Mouse (Mus musculus): ENCODE results near the gene Tnnt1. TPM values are rescaled to one million over a fixed set of nuclear protein-coding genes. Genes with fewer than 3 reads are reported as not detected.
"Not testable (repeated sequence)": the region's sequence is repeated elsewhere in the genome, so short reads cannot be mapped to it uniquely, and the experiment has no call there.

Gene Tnnt1
- polyA plus RNA-seq (2012; rRNA removed), result 0.74 and 1.7 TPM in 2 replicates

DNA sequence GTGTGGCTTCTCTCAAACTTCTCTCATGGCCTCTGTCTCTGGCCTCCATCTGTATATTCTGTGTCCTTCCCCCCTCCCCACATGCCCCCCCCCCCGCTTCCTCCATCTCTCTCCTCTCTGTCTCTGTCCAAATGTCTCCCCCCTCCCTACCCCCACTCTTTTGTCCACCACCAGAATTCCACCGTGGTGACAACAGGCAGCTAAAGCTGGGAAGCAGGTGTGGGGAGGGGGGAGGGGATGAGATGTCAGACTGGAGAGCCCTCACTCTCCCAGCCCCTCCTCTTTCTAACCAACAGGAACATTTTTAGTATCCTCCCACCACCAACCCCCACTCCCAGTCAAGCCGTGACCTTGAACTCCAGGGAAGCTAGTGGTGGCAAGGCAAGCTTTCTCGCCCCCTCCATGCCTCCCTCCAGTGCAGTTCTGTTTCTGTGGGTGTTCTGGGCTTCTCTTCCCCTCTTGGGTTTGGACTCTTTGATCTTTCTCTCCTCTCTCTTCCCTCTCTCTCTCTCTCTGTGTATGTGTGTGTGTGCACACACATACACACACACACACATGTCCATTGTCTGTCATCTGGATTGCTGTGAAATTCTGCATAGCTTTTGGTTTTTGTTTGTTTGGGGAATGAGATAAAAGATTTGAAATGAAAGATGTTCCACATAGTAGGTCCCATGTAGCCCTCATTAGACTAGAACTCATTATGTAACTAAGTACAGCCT is at the start of gene Tnnt1:
Tnnt1 (minus strand) TSS at position 51 of the 719 bp plus-strand sequence.
- 39% methylated on average over 4 of the region's 4 CpGs for WGBS
- no peak for DNase-seq (ENCODE audit: low read depth, low spot score)

DNA sequence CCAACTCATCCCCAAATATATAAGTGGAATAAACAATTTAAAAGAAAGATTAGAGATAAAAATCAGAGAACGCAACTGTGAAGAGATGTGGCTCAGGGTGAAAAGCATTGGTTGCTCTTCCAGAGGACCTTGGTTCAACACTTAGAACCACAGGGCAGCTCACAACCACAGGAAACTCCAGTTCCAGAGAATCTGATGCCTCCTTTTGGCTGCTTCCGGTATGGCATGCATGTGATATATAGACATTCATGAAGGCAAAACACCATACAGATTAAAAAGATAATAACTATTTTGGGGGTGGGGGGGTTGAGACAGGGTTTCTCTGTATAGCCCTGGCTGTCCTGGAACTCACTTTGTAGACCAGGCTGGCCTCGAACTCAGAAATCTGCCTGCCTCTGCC is 46.5 kb upstream of the Tnnt1 start:
- 86% methylated on average over 3 of the region's 3 CpGs for WGBS
- no peak for DNase-seq (ENCODE audit: low read depth, low spot score)

DNA sequence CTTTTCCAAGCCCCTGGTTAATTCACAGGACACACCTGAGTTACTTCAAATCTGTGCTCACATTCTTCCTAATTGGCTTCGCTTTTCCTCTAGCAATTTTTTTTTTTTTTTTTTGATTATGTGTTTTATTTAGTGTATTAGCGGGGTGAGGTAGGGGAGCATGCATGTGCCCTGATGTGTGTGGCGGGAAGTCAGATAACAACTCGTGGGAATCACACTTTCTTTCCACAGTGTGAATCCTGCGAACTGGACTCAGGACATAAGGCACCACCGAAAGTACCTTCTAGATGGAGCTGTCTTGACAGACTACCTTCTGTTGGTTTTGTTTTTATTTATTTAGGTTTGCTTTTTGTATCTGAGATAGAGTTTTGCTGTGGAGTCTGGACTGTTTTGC is 41.0 kb upstream of the Tnnt1 start:
- WGBS, result 67% methylated on average over 6 of the region's 6 CpGs
- no peak for DNase-seq (ENCODE audit: low read depth, low spot score)

DNA sequence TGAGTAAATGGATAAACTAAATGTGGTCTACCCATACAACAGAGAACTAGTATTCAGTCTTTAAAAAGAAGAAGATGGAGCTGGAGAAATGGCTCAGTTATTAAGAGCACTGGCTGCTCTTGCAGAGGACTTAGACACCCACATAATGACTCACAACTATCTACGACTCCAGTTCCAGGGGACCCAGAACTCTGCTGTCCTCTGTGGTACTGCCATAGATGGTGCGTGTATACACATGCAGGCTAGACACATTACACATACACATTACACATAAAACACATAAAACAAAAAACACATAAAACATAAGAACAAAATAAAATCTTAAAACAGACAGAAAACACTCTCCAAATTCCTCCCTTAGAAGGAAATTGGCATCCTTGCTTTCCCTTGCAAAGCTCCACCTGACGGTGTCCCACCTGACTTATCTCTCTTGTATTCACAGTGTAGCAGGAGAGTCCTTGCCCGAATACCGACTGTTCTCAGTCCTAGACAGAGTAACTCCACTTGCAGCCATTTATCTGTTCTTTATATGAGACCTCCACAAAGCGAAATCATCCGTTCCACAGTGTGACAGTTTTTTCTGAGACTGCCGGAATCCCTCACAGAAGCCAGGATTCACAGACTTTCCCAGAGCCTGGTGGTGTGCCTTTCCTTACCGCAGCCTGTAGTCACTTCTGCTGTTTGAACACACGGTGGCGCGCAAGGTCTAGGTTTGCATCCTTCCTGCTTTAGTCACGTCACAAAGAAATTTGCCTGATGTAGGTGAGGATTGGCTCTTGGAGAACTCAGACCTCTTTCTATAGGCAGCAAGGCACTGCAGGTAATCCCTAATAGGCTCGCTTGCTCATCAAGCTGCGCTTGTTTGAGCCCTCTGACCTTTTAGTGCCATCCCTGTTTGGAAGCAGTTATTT is 40.3 kb upstream of the Tnnt1 start:
- 18% methylated on average over 15 of the region's 15 CpGs for WGBS
- DNase-seq (ENCODE audit: low read depth, low spot score), result peak; percentile 75

DNA sequence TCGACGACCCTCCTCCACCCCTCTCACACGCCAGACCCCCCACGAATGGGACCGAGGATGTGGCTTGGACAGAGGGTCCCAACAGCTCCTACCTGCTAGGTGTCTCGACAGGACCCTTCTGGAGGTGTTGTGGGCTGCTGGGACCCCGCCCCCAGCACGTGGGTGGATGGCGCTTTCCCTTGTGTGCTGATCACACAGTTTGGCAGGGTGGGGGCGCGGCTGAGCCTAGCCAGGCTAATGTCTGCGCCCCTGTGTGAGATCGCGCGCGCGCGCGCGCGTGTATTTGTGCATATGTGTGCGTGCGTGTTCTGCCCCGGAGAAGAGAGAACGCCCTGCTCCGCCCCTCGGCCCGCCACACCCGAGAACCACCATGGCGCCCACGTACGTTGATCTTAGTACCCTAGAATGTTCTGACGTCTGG is 31.0 kb upstream of the Tnnt1 start, which contains the start of gene Syt5:
Syt5 (minus strand) TSS at position 321 of the 421 bp plus-strand sequence.
- no peak for DNase-seq (ENCODE audit: low read depth, low spot score)
- 6% methylated on average over 33 of the region's 33 CpGs for WGBS

DNA sequence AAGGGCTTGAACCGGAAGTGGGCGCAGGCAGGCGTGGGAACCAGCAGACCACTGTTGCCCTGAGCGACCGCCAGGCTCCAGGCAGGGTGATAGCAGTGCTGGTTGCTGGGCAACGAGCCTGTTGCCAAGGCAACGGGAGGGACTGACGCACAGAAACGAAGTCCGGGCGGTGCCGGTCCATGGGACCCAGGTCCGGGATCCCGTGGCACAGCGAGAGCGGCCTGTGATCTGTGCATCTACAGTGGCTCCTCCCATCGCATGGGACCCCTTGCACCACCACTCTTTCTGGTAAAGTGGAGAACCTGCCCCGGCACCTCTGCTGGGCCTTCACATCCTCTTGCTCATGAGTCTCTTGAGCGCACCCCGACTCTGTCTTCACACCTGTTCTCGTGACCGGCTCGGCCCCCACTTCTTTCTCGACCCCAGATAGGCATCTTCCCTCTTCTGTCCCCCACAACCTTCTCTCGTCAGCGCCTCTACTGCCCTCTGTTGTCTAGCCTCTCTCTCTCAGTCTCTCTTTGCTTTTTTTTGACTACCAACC is 30.5 kb upstream of the Tnnt1 start:
- no peak for DNase-seq (ENCODE audit: low read depth, low spot score)
- 3% methylated on average over 26 of the region's 26 CpGs for WGBS

DNA sequence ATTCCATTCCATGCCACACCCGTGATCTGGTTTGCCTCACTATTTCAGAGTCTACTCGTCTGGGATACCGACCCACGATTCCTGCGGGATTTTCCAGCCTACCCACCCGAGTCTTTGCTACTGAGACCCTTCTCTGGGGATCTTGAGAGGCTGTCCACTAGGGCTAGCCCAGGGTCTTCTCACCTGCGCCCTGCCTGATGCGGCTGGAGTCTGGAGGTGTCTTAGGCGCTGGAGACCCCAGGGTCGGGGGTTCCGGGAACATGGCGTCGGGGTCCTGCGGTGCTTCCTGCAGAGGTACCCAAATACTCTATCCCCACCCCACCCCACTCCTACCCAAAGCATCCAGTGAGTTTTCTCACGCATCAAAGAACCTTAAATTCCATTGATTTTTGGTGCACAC is 29.9 kb upstream of the Tnnt1 start:
- 73% methylated on average over 15 of the region's 15 CpGs for WGBS
- no peak for DNase-seq (ENCODE audit: low read depth, low spot score)

DNA sequence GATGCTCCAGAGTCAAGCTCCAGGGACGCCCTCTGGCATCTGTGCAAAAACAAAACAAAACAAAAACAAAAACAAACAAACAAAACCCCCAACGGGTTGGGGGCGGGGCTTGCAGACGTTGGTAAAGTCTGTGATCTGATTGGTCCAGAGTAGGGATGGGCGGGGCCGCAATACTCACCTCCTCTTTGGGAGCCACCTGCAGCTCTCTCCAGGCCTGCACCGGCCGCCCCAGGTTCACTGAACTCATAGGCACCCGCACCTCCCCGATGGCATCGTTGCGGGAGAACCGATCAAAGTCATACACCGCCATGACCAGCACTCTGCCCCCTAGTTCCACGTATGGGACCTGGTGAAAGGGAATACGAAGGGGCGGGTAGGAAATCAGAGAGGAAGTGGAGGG is 25.8 kb upstream of the Tnnt1 start:
- WGBS, result 45% methylated on average over 17 of the region's 17 CpGs
- no peak for DNase-seq (ENCODE audit: low read depth, low spot score)

DNA sequence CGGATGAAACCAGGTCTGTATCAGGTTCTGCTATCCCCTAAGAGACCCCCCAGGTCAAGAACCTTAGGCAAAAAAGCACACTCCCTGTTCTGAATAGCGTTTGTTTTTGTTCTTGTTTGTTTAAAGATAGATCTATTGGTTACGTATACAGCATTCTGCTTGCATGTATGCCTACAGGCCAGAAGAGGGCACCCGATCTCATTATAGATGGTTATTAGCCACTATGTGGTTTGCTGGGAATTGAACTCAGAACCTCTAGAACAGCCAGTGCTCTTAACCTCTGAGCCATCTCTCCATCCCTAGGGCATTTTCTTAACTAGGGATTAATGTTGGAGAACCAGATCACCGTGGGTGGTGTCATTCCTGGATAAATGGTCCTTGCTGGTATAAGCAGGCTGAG is 25.2 kb upstream of the Tnnt1 start:
- 56% methylated on average over 5 of the region's 5 CpGs for WGBS
- no peak for DNase-seq (ENCODE audit: low read depth, low spot score)

DNA sequence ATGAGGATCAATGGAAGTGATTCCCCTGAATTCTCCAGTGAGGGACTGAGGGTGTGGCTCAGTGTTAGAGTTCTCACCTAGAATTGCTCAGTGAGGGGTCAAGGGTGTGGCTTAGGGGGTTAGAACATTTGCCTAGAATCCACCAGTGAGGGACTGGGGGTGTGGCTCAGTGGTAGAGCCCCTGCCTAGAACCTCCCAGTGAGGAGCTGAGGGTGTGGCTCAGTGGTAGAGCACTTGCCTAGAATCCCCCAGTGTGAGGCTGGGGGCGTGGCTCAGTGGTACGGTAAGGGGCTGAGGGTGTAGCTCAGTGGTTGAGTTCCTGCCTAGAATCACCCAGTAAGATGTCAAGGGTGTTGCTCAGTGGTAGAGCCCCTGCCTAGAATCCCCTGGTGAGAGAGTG is 22.8 kb upstream of the Tnnt1 start:
- DNase-seq (ENCODE audit: low read depth, low spot score), result no peak
- 79% methylated on average over 2 of the region's 2 CpGs for WGBS

DNA sequence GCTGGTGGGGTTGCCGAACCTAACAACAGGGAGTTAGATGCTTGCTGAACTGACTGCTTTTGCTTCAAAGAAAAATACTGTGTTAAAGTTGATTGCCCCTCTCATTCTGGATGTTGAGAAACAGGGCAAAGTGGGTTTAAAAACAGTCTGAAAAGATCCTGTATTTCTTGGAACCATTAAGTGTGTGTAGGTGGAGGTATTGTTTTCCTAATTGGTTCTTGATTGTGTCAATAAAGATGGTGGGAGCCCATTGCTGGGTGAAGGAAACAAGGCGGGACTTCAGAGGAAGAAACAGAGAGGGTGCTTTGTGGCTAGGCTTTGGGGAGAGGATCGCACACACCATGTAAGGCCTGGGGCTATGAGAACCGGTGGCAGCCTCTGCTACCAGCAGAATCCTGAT is 21.0 kb upstream of the Tnnt1 start:
- 45% methylated on average over 4 of the region's 4 CpGs for WGBS
- DNase-seq (ENCODE audit: low read depth, low spot score), result no peak

DNA sequence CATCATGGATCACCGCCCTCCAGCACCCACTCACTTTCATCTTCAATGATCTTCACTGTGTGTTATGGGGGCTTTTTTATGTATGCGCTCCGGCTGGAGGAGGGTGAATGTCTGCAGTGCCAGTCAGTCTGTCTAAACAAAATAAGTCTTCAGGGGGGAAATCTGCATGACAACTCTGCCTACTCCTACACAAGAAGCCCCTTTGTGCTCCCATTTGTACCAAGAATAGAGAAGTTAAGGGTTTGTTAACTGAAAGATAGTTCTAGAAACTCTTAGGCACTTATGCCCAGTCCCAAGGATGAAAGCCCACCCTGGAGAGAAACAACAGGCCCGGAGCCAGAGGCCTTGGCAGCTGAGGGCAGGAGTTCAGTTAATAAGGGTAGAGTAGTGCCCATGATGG is 20.2 kb upstream of the Tnnt1 start:
- no peak for DNase-seq (ENCODE audit: low read depth, low spot score)
- WGBS, result 89% methylated on average over 4 of the region's 4 CpGs

DNA sequence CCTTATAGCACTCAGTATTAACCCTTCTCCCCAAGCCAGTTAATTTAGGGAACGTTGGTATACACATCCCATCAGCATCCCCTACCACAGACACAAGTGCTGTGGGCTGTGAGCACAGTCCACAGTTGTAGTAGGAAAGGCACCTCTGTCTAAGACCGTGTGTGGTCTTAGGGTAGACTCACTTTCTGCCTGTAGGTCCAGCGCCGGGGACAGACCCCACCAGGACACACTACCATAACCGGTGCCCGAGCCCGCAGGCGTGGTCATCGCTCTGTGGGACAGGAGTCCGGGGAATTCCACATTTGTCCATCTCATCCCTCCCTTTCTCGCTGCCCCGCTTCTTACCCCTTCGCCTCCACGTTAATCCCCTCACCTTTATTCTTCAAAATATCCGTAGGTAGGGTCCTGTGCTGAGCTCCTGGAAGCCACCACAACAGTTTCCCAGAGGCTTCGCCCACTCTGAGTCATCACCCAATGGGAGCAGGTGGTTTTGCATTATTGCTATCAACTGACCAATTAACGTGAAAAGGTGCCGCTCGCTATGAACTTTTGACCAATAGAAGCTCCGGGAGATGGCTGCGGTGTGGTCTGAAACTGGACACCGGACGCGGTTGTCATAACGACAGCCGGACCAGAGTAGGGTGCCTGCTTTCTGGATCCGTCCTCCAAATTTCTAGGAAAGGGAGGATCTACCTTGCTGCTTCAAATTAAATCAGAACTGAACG is 16.0 kb upstream of the Tnnt1 start, which contains the start of gene Dnaaf3:
Dnaaf3 (minus strand) TSS at position 449 of the 725 bp plus-strand sequence.
- DNase-seq (ENCODE audit: low read depth, low spot score), result peak; percentile 50

DNA sequence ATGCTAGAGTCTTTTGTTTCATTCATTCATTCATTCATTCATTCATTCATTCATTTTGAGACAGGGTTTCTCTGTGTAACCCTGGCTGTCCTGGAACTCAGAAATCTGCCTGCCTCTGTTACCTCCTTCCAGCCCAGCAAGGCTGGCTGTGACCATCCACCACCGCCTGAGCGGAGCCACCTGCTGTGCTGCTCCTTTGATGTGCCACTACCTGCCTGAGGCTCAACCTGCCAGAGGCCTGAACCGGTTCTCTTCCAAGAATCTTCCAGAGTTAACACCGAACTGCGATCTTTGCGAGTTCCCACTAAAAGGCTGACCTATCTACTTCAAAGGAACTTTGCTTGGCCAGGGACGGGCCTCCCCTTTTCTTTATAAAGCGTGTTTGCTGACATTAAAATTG is 14.0 kb upstream of the Tnnt1 start:
- not testable (repeated sequence) for DNase-seq (ENCODE audit: low read depth, low spot score)
- WGBS, result 42% methylated on average over 8 of the region's 8 CpGs

More for the DNA sequence above, 16.0 kb upstream of the Tnnt1 start, which contains the start of gene Dnaaf3:
- 3% methylated on average over 28 of the region's 28 CpGs for WGBS

DNA sequence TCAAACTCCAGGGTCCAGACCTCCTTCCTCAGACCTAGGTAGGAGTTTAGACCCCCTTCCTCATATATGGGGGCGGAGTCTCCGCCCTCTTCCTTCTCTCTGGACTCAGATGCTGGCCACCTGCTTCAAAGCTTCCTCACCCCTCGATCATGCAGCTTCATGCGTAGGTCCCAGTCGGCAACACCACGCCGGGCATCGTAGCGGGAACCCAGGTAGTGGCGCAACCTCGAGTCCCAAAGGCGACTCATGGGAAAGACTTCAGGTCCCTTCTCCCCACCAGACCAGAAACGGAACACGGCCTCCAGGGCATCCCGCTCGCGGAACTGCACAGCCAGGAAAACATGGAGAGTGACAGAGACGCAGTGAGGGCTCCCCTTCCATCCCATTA is 11.1 kb upstream of the Tnnt1 start:
- WGBS, result 76% methylated on average over 18 of the region's 18 CpGs
- DNase-seq (ENCODE audit: low read depth, low spot score), result no peak

DNA sequence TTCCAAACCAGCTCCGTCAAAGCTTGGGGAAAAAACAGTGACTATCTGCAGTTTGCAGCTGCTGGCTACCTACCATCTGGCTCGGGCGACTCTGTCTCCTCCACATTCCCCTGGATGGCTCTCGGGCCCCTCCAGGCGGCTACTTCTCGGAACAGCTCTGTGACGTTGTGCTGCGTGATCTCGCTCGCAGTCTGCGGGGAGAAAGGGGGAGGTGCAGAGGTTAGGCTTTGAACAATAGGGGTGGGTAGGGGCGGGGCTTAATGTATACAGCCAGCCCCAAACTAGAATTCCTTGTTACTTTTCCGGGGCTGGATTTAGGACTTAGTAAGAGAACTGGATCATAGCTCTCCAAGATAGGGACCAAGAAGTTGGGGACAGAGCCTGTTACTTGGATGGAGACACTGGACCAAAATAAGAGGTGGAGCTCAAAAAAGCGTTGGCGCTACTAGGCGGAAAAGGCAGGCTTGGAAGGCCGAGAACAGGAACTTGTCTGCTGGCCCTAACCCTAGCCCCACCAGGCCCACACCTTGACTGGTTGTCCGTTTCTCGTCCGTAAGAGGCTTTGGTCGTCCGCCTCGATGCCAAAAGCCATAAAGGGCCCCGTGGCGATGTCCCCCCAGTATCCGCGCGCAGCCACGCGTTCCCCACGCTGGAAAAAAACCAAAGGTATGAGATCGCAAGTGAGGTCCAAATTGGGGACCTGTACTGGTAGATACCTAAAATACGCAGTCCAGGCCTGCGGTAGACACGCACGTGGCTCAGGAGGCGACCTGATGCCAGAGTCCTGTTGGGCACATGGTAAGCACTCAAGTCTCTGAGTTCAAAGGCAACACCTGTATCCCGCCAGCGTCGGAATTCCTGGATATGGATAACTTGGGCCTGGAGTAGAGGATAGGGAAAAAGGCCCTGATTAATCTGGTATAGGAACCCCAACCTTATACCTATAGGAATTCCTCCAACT is 10.4 kb upstream of the Tnnt1 start:
- 29% methylated on average over 40 of the region's 40 CpGs for WGBS
- peak; percentile 54 for DNase-seq (ENCODE audit: low read depth, low spot score)

DNA sequence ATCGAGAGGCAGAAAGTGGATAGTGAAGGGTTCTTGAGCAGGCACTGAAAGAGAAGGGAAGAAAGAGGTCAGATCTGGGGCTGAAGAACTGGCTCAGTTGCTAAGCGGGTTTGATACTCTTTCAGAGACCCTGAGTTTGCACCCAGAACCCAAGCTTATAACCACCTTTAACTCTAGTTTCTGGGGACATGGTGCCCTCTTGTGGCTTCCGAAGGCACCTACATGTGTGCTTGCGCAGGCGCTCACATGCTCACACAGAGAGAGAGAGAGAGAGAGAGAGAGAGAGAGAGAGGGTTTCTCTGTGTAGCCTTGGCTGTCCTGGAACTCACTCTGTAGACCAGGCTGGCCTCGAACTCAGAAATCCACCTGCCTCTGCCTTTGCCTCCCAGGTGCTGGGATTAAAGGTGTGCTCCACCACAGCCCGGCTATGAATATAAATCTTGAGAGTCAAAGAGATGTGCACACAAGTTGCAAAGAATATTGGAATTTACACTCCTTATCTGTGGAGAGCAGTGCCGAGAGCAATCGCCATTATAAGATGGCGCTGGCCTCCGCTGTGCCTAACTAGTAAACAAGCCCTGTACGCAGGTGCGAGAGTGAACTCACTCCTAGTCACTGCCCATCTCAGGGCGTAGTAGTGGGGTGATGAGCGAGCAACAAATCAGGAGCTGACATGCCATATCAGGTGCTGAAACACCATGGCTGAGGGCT is 8.2 kb upstream of the Tnnt1 start, which contains the start of gene Tnni3:
Tnni3 (minus strand) TSS at position 18 of the 711 bp plus-strand sequence.
- WGBS, result 64% methylated on average over 15 of the region's 15 CpGs
- not testable (repeated sequence) for DNase-seq (ENCODE audit: low read depth, low spot score)
